28 mouse cellular contexts compared by ENCODE assay signal in the genomic region with DNA sequence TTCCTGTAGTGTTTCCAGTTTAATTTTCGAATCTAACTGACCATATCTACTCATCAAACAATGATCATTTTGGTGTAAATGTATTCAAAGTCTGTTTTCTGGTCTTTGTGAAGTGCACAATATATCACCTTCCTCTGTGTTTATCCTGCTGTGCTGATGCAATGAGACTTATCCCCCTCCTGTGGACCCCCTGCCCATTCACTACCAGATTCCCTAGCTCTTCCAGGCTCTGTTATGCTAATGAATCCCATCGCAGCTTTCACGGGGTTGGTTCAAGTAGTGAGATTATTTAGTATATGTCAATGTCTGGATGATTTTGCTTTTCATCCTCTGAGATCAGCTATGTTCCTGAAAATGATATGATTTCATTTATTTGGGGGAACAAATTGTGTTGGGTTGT.
"Had no signal": no experiment of that assay in that cellular context is flagged by ENCODE, and none has a peak within 500 bp of the region (broad histone marks: within the 10 kb centered on the region; RNA-seq: fewer than 3 reads in every experiment).

No protein-coding gene starts in this region.

- H3K9me3 ChIP-seq: limb, embryonic 10.5 days; limb, embryonic 12.5 days; limb, embryonic 13.5 days; limb, embryonic 15.5 days; liver, embryonic 12.5 days; liver, embryonic 13.5 days; liver, embryonic 15.5 days; lung, embryonic 15.5 days; megakaryocyte, embryonic 14.5 days; neural tube, embryonic 12.5 days had no signal

- H3K4me2 ChIP-seq: limb, embryonic 12.5 days; limb, embryonic 13.5 days; limb, embryonic 15.5 days; liver, embryonic 11.5 days; liver, embryonic 12.5 days; liver, embryonic 13.5 days; liver, embryonic 15.5 days; lung, embryonic 14.5 days; lung, embryonic 15.5 days; neural tube, embryonic 12.5 days had no signal

- H3K27ac ChIP-seq: left cerebral cortex, adult 2 months; limb, embryonic 10.5 days; limb, embryonic 12.5 days; limb, embryonic 13.5 days; limb, embryonic 15.5 days; liver, embryonic 12.5 days; liver, embryonic 13.5 days; liver, embryonic 14.5 days; liver, embryonic 15.5 days; lung, embryonic 15.5 days; macrophage; neural tube, embryonic 12.5 days had no signal

- H3K4me1 ChIP-seq: limb, embryonic 10.5 days; limb, embryonic 12.5 days; limb, embryonic 13.5 days; limb, embryonic 15.5 days; liver, embryonic 12.5 days; liver, embryonic 13.5 days; liver, embryonic 15.5 days; lung, embryonic 15.5 days; megakaryocyte, embryonic 14.5 days; neural tube, embryonic 12.5 days had no signal

- H3K36me3 ChIP-seq: limb, embryonic 10.5 days; limb, embryonic 12.5 days; limb, embryonic 13.5 days; limb, embryonic 15.5 days; liver, embryonic 12.5 days; liver, embryonic 13.5 days; liver, embryonic 15.5 days; lung, embryonic 15.5 days; neural tube, embryonic 12.5 days had no signal

- H3K9ac ChIP-seq: limb, embryonic 12.5 days; limb, embryonic 13.5 days; limb, embryonic 15.5 days; liver, embryonic 12.5 days; liver, embryonic 13.5 days; liver, embryonic 14.5 days; liver, embryonic 15.5 days; liver, postnatal 0 days; lung, embryonic 14.5 days; lung, embryonic 15.5 days; neural tube, embryonic 12.5 days had no signal

- H3K4me3 ChIP-seq: left cerebral cortex, adult 2 months; limb, embryonic 10.5 days; limb, embryonic 12.5 days; limb, embryonic 13.5 days; limb, embryonic 15.5 days; liver, embryonic 12.5 days; liver, embryonic 13.5 days; liver, embryonic 15.5 days; lung, embryonic 15.5 days; megakaryocyte, embryonic 14.5 days; myocyte; neural tube, embryonic 12.5 days had no signal

- DNase-seq: layer of hippocampus, postnatal 36 days; left cerebral cortex, postnatal 4 days; liver; liver, embryonic 13.5 days; liver, postnatal 0 days; lung, adult 18-20 months; lung, adult 2 months; lung, embryonic 14.5 days; lung, postnatal 10 days; lung, postnatal 14 days; lung, postnatal 36 days; lung, postnatal 4 days had no signal

- ATAC-seq: liver, embryonic 12.5 days; liver, postnatal 0 days; lung, postnatal 0 days; midbrain, embryonic 16.5 days had no signal

- H3K27me3 ChIP-seq: limb, embryonic 12.5 days; limb, embryonic 13.5 days; limb, embryonic 15.5 days; liver, embryonic 12.5 days; liver, embryonic 13.5 days; liver, embryonic 15.5 days; lung, embryonic 15.5 days; megakaryocyte, embryonic 14.5 days; neural tube, embryonic 12.5 days had no signal
